Mouse (Mus musculus) kidney, adult 2 months (tissue): Measurements from ENCODE around the gene Opa1.

Source experiments
- CTCF ChIP-seq: fragments of 200-500 bp; conservative IDR thresholded peaks from 2 replicates; pipeline ENCODE4 v1.5.1; 2011; ENCODE audit warnings: low read depth, mild to moderate bottlenecking, control low read depth, low read length, moderate library complexity, mixed read lengths; ENCODE audit not compliant: insufficient read depth, insufficient read length
- POLR2A ChIP-seq: fragments of 200-500 bp; IDR thresholded peaks from one replicate; pipeline ENCODE4 v1.6.1; 2011; ENCODE audit warnings: low read depth, low read length, control low read depth

- TF ChIP-seq POLR2A = no peak
- no peak for TF ChIP-seq CTCF
Observed at GRCm38 (mm10) chr16:29682555-29683431, 103.7 kb downstream of the Opa1 start.
